Mouse (Mus musculus) liver, postnatal 0 days (tissue): ENCODE results near the gene St6galnac4.

ENCODE experiments used
- CTCF ChIP-seq: sonication (generic); IDR thresholded peaks from 2 replicates; pipeline ENCODE4 v1.5.1; 2016; ENCODE audit warnings: antibody characterized with exemption, low read depth
- EP300 ChIP-seq: IDR thresholded peaks from 2 replicates; pipeline ENCODE4 v1.6.1; 2016; ENCODE audit warnings: antibody characterized with exemption, low read depth, mild to moderate bottlenecking

DNA sequence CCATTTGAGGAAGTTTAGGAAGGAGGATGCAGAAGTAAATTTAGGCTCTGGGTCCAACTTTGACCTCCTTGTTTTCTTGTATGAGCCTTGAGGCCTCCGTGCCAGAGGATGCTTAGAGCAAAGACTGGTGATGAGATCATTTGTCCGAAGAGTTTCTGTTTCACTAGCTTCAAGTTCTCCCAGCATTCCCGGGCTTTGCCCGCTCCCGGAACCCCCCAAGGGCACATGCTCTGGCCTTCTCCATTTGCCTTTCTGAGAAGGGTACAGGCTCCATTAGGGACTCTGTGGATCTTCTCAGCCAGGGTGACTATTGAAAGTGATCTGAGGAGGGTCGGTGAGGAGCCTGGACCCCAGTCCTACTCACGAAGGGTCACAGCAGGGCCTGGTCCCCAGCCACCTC is 60.5 kb downstream of the St6galnac4 start:
- no peak for TF ChIP-seq EP300
- no peak for TF ChIP-seq CTCF
